Mouse (Mus musculus) CH12.LX (cell line): ENCODE measurements around the gene Rab8b.

ENCODE experiments used
- CHD1 ChIP-seq: IDR thresholded peaks from 2 replicates; pipeline ENCODE4 v1.6.1; 2012; ENCODE audit warnings: low read depth, low read length, improper control_type of control experiment, inconsistent platforms
- CTCF ChIP-seq, 2 experiments: IDR thresholded peaks in 1 of 2; conservative IDR thresholded peaks in 1 of 2; 2 replicates each; pipeline ENCODE4 v1.5.1; 2011 to 2012; ENCODE audit warnings: low read depth in 2 of 2, low read length in 2 of 2, improper control_type of control experiment in 1 of 2, inconsistent platforms in 1 of 2, mild to moderate bottlenecking in 1 of 2, moderate library complexity in 1 of 2
- ETS1 ChIP-seq: conservative IDR thresholded peaks from 2 replicates; pipeline ENCODE4 v1.6.1; 2012; ENCODE audit warnings: low read depth, mild to moderate bottlenecking, inconsistent platforms, low read length, improper control_type of control experiment, moderate library complexity
- NELFE ChIP-seq: IDR thresholded peaks from 2 replicates; pipeline ENCODE4 v1.6.1; 2011; ENCODE audit warnings: low read depth, low read length, improper control_type of control experiment
- POLR2A ChIP-seq: IDR thresholded peaks from 2 replicates; pipeline ENCODE4 v1.6.1; 2011; ENCODE audit warnings: low read depth, mild to moderate bottlenecking, improper control_type of control experiment, low read length
- ZC3H11A ChIP-seq: IDR thresholded peaks from 2 replicates; pipeline ENCODE4 v1.6.1; 2012; ENCODE audit warnings: low read depth, mild to moderate bottlenecking, inconsistent platforms, low read length, improper control_type of control experiment

- TF ChIP-seq POLR2A (no peak), ETS1 (no peak), CTCF (conservative IDR thresholded peaks at IDR 0.05 in 1 of 2, IDR thresholded peaks at IDR 0.05 in 1 of 2; ENCODE audit: low read depth in 2 of 2, low read length in 2 of 2) (no peak), CHD1 (no peak), ZC3H11A (no peak), NELFE (no peak)
Observed at GRCm38 (mm10) chr9:66907746-66908397, 11.6 kb downstream of the Rab8b start.
